Mouse (Mus musculus) liver, adult 2 months (tissue): ENCODE measurements at regions not wholly inside any gene's neighbourhood (a gene's known extent, or its start where the extent isn't known, plus 50 kb on each side); places are given as distances from the start of the nearest gene placed in this dataset.

Experiments used
- CTCF ChIP-seq: fragments of 200-500 bp; IDR thresholded peaks from 2 replicates; pipeline ENCODE4 v1.5.1; 2011; ENCODE audit warnings: low read depth, low read length, control low read depth
- POLR2A ChIP-seq: fragments of 200-500 bp; IDR thresholded peaks from 2 replicates; pipeline ENCODE4 v1.6.1; 2011; ENCODE audit warnings: low read length, control low read depth; ENCODE audit not compliant: insufficient read depth; ENCODE audit errors: extremely low read depth

- TF ChIP-seq POLR2A = no peak
- no peak for TF ChIP-seq CTCF
Observed at GRCm38 (mm10) chr11:23945966-23946365, 50.9 kb upstream of the Papolg start.
